Mouse (Mus musculus): ENCODE measurements at regions not wholly inside any gene's neighbourhood (a gene's known extent, or its start where the extent isn't known, plus 50 kb on each side); places are given as distances from the start of the nearest gene placed in this dataset.

DNA sequence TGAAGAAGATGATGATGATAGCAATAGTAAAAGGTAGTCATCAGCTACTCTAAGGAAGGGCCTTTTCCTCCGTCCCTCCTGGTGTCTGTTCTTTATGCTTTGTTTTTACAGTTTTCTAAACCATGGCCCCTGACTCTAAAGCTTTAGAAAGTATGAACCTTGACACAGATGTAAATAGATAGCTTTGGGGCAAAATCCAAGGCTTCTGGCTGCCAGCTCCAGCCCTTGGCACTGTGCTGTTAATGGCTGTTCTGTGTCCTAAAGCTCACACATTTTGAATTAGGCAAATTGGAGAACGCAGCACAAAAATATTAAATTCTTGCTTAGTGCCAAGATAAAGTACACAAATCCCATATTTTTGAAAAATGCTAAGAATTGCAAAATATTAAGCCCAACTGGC lies 155.8 kb upstream of the F930015N05Rik start:
- TF ChIP-seq FLI1 (IDR thresholded peaks at IDR 0.05; ENCODE audit: low read length) (no peak), GATA1 (IDR thresholded peaks at IDR 0.05; ENCODE audit: borderline replicate concordance, low read length) (no peak)
